Mouse (Mus musculus): ENCODE measurements around the gene Gm11437.

The Gm11437 gene

GRCm38 (mm10) chr11:84145201-84145798, 22.0 kb downstream of the Gm11437 start:
- DNase-seq (ENCODE audit: extremely low spot score, low spot score) = no peak

- peak; percentile 34 for DNase-seq (ENCODE audit: extremely low spot score, low spot score)
Observed at GRCm38 (mm10) chr11:84141752-84142151, 25.5 kb downstream of the Gm11437 start.

- no peak for DNase-seq (ENCODE audit: extremely low spot score, low spot score)
Observed at GRCm38 (mm10) chr11:84136453-84136852, 30.8 kb downstream of the Gm11437 start.

- DNase-seq (ENCODE audit: extremely low spot score, low spot score) = no peak
Observed at GRCm38 (mm10) chr11:84134331-84134860, 32.9 kb downstream of the Gm11437 start.

- DNase-seq (ENCODE audit: extremely low spot score, low spot score) = no peak
Observed at GRCm38 (mm10) chr11:84129799-84130185, 37.5 kb downstream of the Gm11437 start.

- peak; percentile 92 for DNase-seq (ENCODE audit: extremely low spot score, low spot score)
Observed at GRCm38 (mm10) chr11:84128943-84129798, 38.1 kb downstream of the Gm11437 start, which contains the start of the genes Tada2a and Acaca. TSS of gene Tada2a (minus strand) at chr11:84129600. TSS of gene Acaca (plus strand) at chr11:84129672.

GRCm38 (mm10) chr11:84127977-84128376, 39.3 kb downstream of the Gm11437 start:
- no peak for DNase-seq (ENCODE audit: extremely low spot score, low spot score)

- DNase-seq (ENCODE audit: extremely low spot score, low spot score) = no peak
Observed at GRCm38 (mm10) chr11:84121051-84121956, 46.0 kb downstream of the Gm11437 start.

GRCm38 (mm10) chr11:84117431-84117830, 49.8 kb downstream of the Gm11437 start:
- DNase-seq (ENCODE audit: extremely low spot score, low spot score) = no peak

- DNase-seq (ENCODE audit: extremely low spot score, low spot score) = no peak
Observed at GRCm38 (mm10) chr11:84116221-84116620, 51.1 kb downstream of the Gm11437 start.

- DNase-seq (ENCODE audit: extremely low spot score, low spot score) = no peak
Observed at GRCm38 (mm10) chr11:84115646-84116045, 51.6 kb downstream of the Gm11437 start.

GRCm38 (mm10) chr11:84113623-84114022, 53.7 kb downstream of the Gm11437 start:
- no peak for DNase-seq (ENCODE audit: extremely low spot score, low spot score)

- no peak for DNase-seq (ENCODE audit: extremely low spot score, low spot score)
Observed at GRCm38 (mm10) chr11:84107137-84107536, 60.1 kb downstream of the Gm11437 start.

- no peak for DNase-seq (ENCODE audit: extremely low spot score, low spot score)
Observed at GRCm38 (mm10) chr11:84104036-84104435, 63.2 kb downstream of the Gm11437 start.

- DNase-seq (ENCODE audit: extremely low spot score, low spot score) = no peak
Observed at GRCm38 (mm10) chr11:84101182-84101581, 66.1 kb downstream of the Gm11437 start.
